Mouse (Mus musculus) gastrocnemius, adult 8-10 months (tissue): ENCODE data around the gene Zdhhc3. TPM values are rescaled to one million over a fixed set of nuclear protein-coding genes. Genes with fewer than 3 reads are reported as not detected.

Experiments
- DNase-seq, 2 experiments: peaks; one replicate each; pipeline ENCODE4 v3.0.0; 2022; ENCODE audit warnings: low spot score in 2 of 2
- total RNA-seq, 4 experiments: library from RNA; stranded (reverse); gene quantifications; 2 replicates each; pipeline ENCODE4 v1.2.4; 2022

Gene Zdhhc3
- total RNA-seq, 4 experiments from 2014 or later, result 63.9 to 75.0 (median 69.9) TPM

- no peak for DNase-seq
These were observed 2.6 kb upstream of the Zdhhc3 start for GRCm38 (mm10) chr9:123115566-123115965.

GRCm38 (mm10) chr9:123113931-123114330 lies 926 bp upstream of the Zdhhc3 start:
- DNase-seq, result no peak

GRCm38 (mm10) chr9:123111751-123112221 lies 1.2 kb downstream of the Zdhhc3 start:
- DNase-seq, result no peak

- no peak for DNase-seq
These were observed 3.8 kb downstream of the Zdhhc3 start for GRCm38 (mm10) chr9:123109188-123109587.

DNA sequence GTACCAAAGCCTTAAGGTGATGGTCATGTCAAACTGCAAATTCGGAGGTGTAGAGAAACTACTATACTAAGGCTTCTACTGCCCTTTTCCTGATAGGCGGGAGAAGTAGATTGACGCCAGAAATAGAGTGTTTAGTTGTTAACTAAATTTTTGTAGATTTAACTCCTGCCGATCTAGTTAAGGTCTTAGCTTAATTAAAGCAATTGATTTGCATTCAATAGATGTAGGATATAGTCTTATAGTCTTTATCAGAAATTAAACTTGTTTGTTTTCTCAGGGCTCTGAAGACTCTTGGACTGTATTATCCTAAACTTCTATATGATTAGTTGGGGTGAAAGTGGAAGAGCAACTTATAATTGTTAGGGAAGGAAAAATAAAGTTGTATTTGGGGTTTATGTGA lies 5.8 kb downstream of the Zdhhc3 start:
- no peak for DNase-seq

- no peak for DNase-seq
These were observed 8.6 kb downstream of the Zdhhc3 start for GRCm38 (mm10) chr9:123104362-123104761.

GRCm38 (mm10) chr9:123103425-123103824 lies 9.6 kb downstream of the Zdhhc3 start:
- no peak for DNase-seq

DNA sequence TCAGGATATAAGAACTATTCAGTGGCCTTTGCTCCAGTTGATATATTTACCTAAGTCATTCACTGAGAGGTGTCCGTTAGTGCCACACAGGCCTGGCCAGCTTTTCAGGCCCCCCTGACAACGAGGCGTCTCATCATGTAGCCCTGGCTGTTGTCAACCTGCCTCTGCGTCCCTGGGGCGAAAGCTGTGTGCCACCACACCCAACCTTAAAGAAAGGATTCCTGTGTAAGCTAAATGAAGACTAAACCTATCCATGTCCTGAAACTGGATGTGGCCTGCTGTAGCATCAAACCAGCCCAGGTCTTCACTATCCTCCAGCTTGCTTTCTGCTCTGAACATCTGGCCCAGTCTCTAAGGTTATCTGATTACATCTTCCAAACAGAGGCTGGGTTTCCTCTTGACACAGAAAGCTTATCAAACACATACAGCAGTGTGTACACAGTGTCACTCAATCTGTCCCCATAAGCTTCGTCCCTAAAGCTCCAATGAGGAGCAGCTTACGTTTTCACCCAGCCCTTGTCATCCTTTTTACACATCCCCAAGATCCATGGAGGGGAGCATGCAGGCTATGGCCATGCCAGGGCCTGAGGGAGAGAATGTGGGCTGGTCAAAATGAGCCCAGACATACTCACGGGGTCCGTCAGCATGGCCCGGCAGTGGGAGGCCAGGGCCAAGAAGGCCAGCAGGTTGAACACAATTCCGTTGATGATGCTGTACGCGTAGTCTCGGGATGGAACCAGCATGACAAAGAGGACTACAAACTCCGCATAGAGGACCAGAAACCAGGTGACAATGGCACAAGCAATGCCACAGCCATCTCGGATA lies 13.2 kb downstream of the Zdhhc3 start:
- DNase-seq, result no peak

DNA sequence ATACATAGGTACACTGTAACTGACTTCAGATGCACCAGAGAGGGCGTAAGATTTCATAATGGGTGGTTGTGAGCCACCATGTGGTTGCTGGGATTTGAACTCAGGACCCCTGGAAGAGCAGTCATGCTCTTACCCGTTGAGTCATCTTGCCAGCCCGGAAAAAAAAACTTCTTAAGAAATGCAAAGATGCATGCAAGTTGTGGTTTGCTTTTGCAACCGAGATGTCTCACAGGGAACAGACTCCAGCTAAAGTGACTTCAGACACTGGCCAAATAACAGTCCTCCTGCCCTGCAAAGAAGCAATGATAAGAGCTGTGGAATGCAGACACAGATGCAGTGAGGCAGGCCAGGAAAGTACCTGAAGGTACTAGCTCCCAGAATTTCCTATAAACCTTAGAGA lies 22.2 kb downstream of the Zdhhc3 start:
- no peak for DNase-seq

DNA sequence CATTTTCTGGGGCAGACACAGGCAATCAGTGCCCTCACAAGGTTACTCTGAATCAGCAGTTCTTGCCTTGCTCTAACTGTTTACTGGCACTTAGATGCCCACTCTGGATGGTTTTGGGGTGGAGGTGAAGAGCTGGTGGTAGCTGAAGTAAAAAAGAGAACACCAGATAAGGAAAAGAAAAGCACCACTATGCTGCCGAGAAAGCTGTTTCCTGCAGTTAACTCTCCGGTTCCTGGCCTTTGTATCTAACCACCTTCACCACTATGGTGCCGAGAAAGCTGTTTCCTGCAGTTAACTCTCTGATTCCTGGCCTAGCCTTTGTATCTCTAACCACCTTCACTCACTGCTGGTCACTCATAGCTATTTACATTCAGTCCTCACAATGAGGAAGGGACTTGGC lies 25.4 kb downstream of the Zdhhc3 start:
- no peak for DNase-seq

DNA sequence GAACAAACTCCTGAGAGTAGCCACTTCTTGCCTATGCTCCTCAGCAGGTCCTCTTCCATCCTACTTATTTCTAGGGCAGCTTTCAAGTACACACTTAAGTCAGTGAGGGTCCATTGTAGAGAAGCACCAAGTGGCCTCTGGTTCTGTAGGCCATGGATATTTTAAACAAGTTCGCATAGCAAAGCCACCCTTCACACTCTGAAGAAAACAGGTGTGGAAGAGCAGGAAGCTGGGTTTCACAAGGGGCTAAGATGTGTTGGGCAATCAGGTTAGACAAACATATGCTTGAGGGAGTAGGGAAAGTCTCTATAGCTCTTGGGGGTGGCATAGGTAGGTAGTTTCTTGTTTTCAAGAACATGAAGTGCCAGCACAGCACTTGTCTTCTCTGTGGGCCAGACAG lies 27.6 kb downstream of the Zdhhc3 start:
- DNase-seq, result no peak

GRCm38 (mm10) chr9:123080796-123081195 lies 32.2 kb downstream of the Zdhhc3 start:
- no peak for DNase-seq

DNA sequence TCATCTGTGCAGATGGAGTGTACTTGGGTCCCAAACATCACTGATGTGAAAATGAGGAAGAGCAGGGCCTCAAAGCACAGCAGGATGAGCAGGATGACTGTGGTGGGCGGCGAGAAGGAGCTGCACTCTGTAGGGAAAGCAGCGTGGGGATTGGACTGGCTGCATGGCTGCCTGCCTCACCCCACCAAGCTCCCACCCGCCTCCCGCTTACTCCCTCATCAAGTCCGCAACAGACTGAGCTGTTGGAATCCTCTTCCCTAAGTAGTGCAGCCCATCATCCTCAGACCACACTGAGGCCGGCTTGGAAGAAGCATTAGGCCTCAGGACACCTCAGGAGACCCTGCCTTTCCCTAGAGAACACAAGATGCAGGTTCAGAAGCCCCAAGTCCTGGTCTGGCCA lies 32.6 kb downstream of the Zdhhc3 start:
- DNase-seq, result no peak

GRCm38 (mm10) chr9:123079149-123079548 lies 33.9 kb downstream of the Zdhhc3 start:
- DNase-seq, result no peak

DNA sequence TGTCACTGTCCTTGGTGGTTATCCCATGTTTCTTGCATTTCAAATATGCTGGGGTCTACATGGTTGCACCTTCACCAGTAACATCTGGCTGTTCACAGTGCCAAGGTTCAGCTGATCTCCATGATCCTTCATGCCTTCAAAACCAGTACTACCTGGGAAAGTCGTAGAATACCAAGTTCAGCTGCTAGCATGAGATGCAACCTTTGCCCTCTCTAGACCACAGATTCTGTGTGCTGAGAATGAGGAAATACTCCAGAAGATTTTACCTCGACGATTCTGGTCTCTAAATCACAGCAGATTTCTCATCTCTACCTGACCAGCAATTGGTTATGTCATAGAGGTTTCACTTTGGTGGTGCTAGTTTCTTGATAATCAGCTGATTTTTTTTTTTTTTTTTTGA lies 52.8 kb downstream of the Zdhhc3 start:
- DNase-seq, result no peak

DNA sequence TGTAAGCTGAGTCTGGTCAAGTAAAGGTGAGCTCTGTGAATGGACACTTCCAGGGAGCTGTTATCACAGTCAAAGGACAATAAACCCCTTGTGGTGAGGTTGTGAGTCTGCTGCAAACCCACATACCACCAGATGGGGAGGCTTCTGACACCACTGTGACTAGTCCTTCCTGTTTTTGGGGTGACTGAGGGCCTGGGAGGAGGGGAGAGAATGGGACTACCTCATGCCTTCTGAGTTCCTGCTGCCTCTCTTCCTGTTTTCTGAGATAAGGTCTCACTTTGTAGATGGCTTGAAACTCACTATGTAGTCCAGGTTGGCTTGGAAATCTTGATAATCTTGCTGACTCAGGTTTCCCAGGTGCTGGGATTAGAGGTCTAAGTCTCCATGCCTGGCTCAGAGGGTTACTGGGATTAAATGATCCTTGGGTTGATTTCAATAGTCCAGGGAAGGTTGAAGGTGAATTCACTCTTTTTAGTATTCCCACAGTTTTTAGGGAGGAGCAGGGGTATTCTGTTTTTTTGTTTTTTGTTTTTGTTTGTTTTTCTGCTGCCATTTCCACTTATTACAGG lies 54.2 kb downstream of the Zdhhc3 start:
- no peak for DNase-seq

- no peak for DNase-seq
These were observed 65.3 kb downstream of the Zdhhc3 start for GRCm38 (mm10) chr9:123047665-123048064.

- no peak for DNase-seq
These were observed 78.6 kb downstream of the Zdhhc3 start, which contains the start of gene Tgm4 for GRCm38 (mm10) chr9:123034426-123034825. Gene Tgm4 (plus strand): TSS chr9:123034726.

GRCm38 (mm10) chr9:123031496-123032246 lies 81.3 kb downstream of the Zdhhc3 start:
- no peak for DNase-seq

GRCm38 (mm10) chr9:123024201-123024600 lies 88.8 kb downstream of the Zdhhc3 start:
- DNase-seq, result no peak

DNA sequence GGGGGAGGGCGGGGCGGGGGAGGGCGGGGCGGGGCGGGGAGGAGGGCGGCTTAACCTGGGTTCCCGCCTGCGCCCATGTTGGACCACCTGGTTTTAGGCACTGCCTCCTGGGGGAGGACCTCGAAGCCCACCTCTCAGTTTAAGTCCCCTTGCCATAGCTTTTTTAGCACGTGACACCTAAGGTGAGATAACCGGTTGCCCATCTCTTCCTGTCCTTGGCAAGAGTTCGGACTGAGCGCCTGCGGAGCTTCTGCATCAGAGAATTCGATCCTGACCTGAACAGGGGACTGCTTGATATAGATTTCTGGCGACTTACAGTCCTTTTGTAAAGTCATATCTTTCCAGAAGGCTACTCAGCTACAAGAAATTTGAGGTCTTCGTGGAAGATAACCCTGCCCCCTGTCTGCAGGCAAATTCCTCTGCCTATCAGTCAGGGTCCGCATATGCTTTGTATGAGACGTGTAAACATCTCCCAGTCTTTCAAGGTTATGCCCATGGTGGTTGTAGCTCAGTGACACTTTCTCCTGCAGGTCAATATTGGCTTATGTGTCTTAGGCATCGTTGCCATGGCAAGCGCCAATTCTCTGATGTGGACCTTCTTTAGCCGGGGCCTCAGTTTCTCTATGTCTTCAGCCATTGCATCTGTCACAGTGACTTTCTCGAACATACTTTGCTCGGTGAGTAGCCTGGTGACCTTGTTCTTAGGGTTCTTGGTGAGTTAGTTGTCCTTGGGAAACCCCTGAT lies 91.2 kb downstream of the Zdhhc3 start:
- peak in 1 of 2 experiments; percentile 6 for DNase-seq
